Mouse (Mus musculus) E14TG2a.4 (cell line): ENCODE data around the gene Ccdc60.

Source experiments
- H3K27me3 ChIP-seq: 2 replicates; pipeline ENCODE4 v1.6.1; 2014; ENCODE audit warnings: low read length, control low read depth; ENCODE audit not compliant: insufficient read depth
- H3K36me3 ChIP-seq: 2 replicates; pipeline ENCODE4 v1.6.1; 2014; ENCODE audit warnings: low read length, control low read depth; ENCODE audit not compliant: insufficient read depth
- H3K4me1 ChIP-seq: replicated peaks from 2 replicates; pipeline ENCODE4 v1.6.1; 2014; ENCODE audit warnings: low read depth, low read length, control low read depth
- H3K4me3 ChIP-seq: replicated peaks from 2 replicates; pipeline ENCODE4 v1.5.1; 2014; ENCODE audit warnings: mild to moderate bottlenecking, low read length
- H3K9me3 ChIP-seq: 2 replicates; pipeline ENCODE4 v1.6.1; 2014; ENCODE audit warnings: low read length, control low read depth
- CTCF ChIP-seq: conservative IDR thresholded peaks from 2 replicates; pipeline ENCODE4 v1.5.1; 2014; ENCODE audit warnings: low read length
- NANOG ChIP-seq: IDR thresholded peaks from 2 replicates; pipeline ENCODE4 v1.6.1; 2014; ENCODE audit warnings: borderline replicate concordance, low read length, mixed read lengths
- POU5F1 ChIP-seq: IDR thresholded peaks from 2 replicates; pipeline ENCODE4 v1.6.1; 2014; ENCODE audit warnings: low read length, borderline replicate concordance

Gene Ccdc60

GRCm38 (mm10) chr5:116231841-116232643 is 56.7 kb downstream of the Ccdc60 start:
- no peaks in the 10 kb centered on the region for H3K9me3 ChIP-seq
- peaks cover 46% of the 10 kb centered on the region for H3K4me1 ChIP-seq
- TF ChIP-seq CTCF, result peak; percentile 76
- TF ChIP-seq NANOG, result no peak
- TF ChIP-seq POU5F1, result no peak
- peaks cover 12% of the 10 kb centered on the region; the same call in 1 of the 2 replicates for H3K27me3 ChIP-seq
- no peaks in the 10 kb centered on the region for H3K36me3 ChIP-seq
- peak overlapping the region; percentile 58 for H3K4me3 ChIP-seq

- TF ChIP-seq POU5F1, result no peak
- no peak for TF ChIP-seq NANOG
- TF ChIP-seq CTCF, result no peak
- H3K4me1 ChIP-seq, result peaks cover 51% of the 10 kb centered on the region
- H3K4me3 ChIP-seq, result no peak overlapping the region
- H3K36me3 ChIP-seq, result no peaks in the 10 kb centered on the region
- no peaks in the 10 kb centered on the region for H3K9me3 ChIP-seq
- H3K27me3 ChIP-seq, result peaks cover 12% of the 10 kb centered on the region; the same call in 1 of the 2 replicates
Observed at GRCm38 (mm10) chr5:116228414-116228813, 60.4 kb downstream of the Ccdc60 start.

GRCm38 (mm10) chr5:116224023-116224422 is 64.8 kb downstream of the Ccdc60 start:
- Histone ChIP-seq H3K4me1 (peaks cover 58% of the 10 kb centered on the region), H3K4me3 (peak overlapping the region; percentile 65), H3K27me3 (no peaks in the 10 kb centered on the region; the same call in 1 of the 2 replicates), H3K36me3 (no peaks in the 10 kb centered on the region), H3K9me3 (no peaks in the 10 kb centered on the region)
- TF ChIP-seq CTCF, result peak; percentile 70
- TF ChIP-seq NANOG, result no peak
- no peak for TF ChIP-seq POU5F1

- TF ChIP-seq POU5F1 (no peak), NANOG (no peak), CTCF (no peak)
- H3K9me3 ChIP-seq, result no peaks in the 10 kb centered on the region
- H3K4me3 ChIP-seq, result peak overlapping the region; percentile 5; the same call in 1 of the 2 replicates
- H3K36me3 ChIP-seq, result no peaks in the 10 kb centered on the region
- H3K4me1 ChIP-seq, result peaks cover 61% of the 10 kb centered on the region
- H3K27me3 ChIP-seq, result peaks cover 4% of the 10 kb centered on the region; the same call in 1 of the 2 replicates
Observed at GRCm38 (mm10) chr5:116221916-116222315, 66.9 kb downstream of the Ccdc60 start.

- Histone ChIP-seq H3K4me3 (no peak overlapping the region), H3K9me3 (no peaks in the 10 kb centered on the region), H3K27me3 (peaks cover 9% of the 10 kb centered on the region), H3K36me3 (no peaks in the 10 kb centered on the region), H3K4me1 (peaks cover 47% of the 10 kb centered on the region)
- TF ChIP-seq NANOG (no peak), POU5F1 (no peak), CTCF (no peak)
Observed at GRCm38 (mm10) chr5:116219288-116219687, 69.5 kb downstream of the Ccdc60 start.

GRCm38 (mm10) chr5:116212706-116213105 is 76.1 kb downstream of the Ccdc60 start:
- H3K27me3 ChIP-seq, result peaks cover 9% of the 10 kb centered on the region
- no peaks in the 10 kb centered on the region for H3K36me3 ChIP-seq
- H3K9me3 ChIP-seq, result no peaks in the 10 kb centered on the region
- TF ChIP-seq POU5F1, result no peak
- no peak for TF ChIP-seq NANOG
- peak; percentile 96 for TF ChIP-seq CTCF
- H3K4me3 ChIP-seq, result peak overlapping the region; percentile 41
- peaks cover 36% of the 10 kb centered on the region for H3K4me1 ChIP-seq

GRCm38 (mm10) chr5:116209378-116210091 is 79.2 kb downstream of the Ccdc60 start:
- Histone ChIP-seq H3K27me3 (no peaks in the 10 kb centered on the region), H3K36me3 (no peaks in the 10 kb centered on the region)
- TF ChIP-seq CTCF, result no peak
- TF ChIP-seq NANOG, result no peak
- no peak for TF ChIP-seq POU5F1

GRCm38 (mm10) chr5:116208741-116209368 is 79.9 kb downstream of the Ccdc60 start:
- no peak for TF ChIP-seq NANOG
- no peak for TF ChIP-seq CTCF
- TF ChIP-seq POU5F1, result no peak
- no peaks in the 10 kb centered on the region for H3K9me3 ChIP-seq
- H3K4me1 ChIP-seq, result peaks cover 32% of the 10 kb centered on the region
- no peaks in the 10 kb centered on the region for H3K27me3 ChIP-seq
- no peak overlapping the region for H3K4me3 ChIP-seq
- no peaks in the 10 kb centered on the region for H3K36me3 ChIP-seq

More at GRCm38 (mm10) chr5:116209378-116210091, 79.2 kb downstream of the Ccdc60 start:
- no peaks in the 10 kb centered on the region for H3K9me3 ChIP-seq
- peaks cover 32% of the 10 kb centered on the region for H3K4me1 ChIP-seq
- H3K4me3 ChIP-seq, result no peak overlapping the region
